Mouse (Mus musculus) cerebellum, postnatal 14 days (tissue): ENCODE measurements at regions not wholly inside any gene's neighbourhood (a gene's known extent, or its start where the extent isn't known, plus 50 kb on each side); places are given as distances from the start of the nearest gene placed in this dataset.

Experiments used
- DNase-seq, 2 experiments: peaks; one replicate each; pipeline ENCODE4 v3.0.0; 2021; ENCODE audit warnings: mixed read lengths in 2 of 2

DNA sequence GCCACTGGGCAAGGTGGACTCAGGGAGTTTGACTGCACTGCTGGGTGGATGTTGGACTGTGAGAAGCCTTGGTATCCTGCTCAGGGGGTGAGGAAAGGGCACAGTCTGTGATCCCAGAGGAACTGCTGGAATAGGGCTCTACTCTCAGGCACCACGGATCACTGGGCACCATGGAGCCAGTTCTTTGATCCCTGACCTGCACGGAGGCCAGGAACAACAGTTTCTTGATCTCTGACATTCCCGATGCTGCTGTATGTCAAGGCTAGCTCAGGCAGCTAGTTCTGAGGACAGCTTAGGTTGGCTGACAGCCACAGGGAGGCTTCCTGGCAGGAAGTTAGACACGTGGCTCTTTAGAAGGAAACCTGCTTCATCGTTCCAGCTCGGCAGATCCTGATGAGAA lies 289.5 kb upstream of the Slit2 start:
- peak in 1 of 2 experiments; percentile 4 for DNase-seq

DNA sequence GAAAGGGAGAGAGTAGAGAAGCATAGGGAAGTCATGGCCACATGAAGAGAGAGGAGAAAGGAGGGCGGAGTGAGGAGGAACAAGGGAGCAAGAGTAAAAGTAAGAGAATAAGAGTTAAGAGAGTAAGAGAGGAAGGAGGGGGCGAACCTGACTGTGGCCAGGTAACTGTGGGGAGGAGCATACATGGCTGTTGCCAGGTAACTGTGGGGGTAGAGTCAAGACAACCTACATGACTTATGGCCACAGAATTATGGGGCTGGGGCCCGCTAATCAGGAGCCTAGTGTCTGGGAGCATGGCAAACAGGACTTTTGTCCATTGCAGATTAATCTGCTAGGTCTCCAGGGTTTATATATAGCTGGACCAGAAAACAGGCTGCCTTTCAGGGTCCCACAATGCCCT lies 289.0 kb upstream of the Slit2 start:
- DNase-seq, result no peak

- no peak for DNase-seq
Observed at GRCm38 (mm10) chr5:47694630-47695029, 288.3 kb upstream of the Slit2 start.

- DNase-seq, result peak; percentile 1 to 13
Observed at GRCm38 (mm10) chr5:47711553-47711952, 271.4 kb upstream of the Slit2 start.

- no peak for DNase-seq
Observed at GRCm38 (mm10) chr5:47714333-47714732, 268.6 kb upstream of the Slit2 start.

- no peak for DNase-seq
Observed at GRCm38 (mm10) chr5:47724911-47725310, 258.0 kb upstream of the Slit2 start.

- DNase-seq, result no peak
Observed at GRCm38 (mm10) chr5:47742727-47743126, 240.2 kb upstream of the Slit2 start.

- DNase-seq, result no peak
Observed at GRCm38 (mm10) chr5:47745177-47745576, 237.8 kb upstream of the Slit2 start.

DNA sequence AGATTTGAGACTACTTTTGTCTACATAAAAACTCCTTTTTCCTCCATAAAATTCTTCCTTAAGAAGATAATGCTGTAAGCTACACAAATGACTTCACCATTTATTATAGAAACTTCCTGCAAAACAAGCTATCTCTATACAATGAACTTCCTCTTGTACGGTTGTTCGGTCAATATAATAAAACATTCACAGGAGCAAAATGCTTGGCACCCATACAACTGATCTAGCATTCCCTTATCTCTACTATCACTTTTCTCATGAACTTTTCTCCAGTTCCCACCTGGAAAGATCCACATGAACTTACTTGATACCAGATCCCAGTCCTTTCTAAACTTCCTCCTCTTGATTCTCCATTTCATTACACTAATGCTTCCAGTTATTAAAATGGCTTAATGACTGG lies 231.0 kb upstream of the Slit2 start:
- DNase-seq, result no peak

GRCm38 (mm10) chr5:47772642-47773353 lies 210.1 kb upstream of the Slit2 start:
- peak; percentile 9 to 27 for DNase-seq

DNA sequence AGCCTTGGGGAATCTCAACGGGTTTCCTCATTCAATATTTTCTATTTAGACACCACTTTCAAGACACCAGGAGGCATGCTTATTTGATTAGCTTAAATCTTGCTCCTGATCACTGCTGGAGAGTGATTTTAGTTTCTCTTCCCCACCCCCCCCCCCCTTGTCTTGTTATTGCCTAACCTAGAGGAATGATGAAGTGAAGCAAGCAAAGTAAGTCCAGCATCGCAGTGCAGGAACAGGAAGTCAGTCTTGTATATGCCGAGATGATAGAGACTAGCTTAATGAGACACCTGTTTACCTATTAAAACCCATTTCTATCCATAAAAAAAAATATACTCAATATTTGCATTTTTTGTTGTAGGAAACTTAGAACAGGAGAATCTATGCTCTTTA lies 209.6 kb upstream of the Slit2 start:
- DNase-seq, result no peak

GRCm38 (mm10) chr5:47780861-47781260 lies 202.1 kb upstream of the Slit2 start:
- DNase-seq, result no peak

DNA sequence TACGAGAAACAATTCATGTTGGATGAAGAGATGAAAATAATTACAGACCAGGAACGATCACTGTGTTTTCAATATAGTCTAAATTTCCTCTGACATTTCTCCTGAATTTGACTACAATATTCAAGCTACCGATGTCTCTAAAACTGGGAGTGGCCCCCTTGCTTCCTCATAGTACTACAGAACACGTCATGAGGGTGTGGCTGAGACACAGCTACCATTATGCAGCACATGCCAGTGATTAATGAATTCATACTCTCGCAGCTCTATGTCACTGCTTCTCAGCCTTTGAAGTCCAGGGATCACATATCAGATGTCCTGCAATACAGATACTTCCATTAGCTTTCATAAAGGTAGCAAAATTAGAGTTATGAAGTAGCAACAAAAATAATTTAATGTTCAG lies 201.3 kb upstream of the Slit2 start:
- no peak for DNase-seq

GRCm38 (mm10) chr5:47794639-47795272 lies 188.2 kb upstream of the Slit2 start:
- DNase-seq, result no peak

DNA sequence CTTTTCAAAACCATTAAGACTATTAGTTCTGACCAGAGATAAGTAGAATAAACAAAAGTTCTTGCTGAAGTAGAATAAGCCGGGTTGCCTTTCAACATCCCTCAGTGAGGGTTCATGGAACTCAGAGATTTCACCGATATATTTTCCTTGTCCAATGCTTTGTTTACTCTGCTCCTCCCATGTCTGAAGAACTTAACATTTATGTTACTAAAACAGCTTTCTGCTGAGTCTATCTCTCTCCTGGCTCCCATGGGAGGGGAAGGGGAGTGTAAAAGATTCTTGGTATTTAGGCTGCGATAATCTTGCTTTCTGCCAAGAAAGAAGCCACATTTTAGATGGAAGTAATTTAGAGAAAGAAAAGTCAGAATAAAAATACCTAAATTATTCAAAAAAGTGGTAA lies 187.7 kb upstream of the Slit2 start:
- DNase-seq, result no peak

GRCm38 (mm10) chr5:47820936-47821335 lies 162.0 kb upstream of the Slit2 start:
- DNase-seq, result no peak

- DNase-seq, result no peak
Observed at GRCm38 (mm10) chr5:47837998-47838397, 144.9 kb upstream of the Slit2 start.

DNA sequence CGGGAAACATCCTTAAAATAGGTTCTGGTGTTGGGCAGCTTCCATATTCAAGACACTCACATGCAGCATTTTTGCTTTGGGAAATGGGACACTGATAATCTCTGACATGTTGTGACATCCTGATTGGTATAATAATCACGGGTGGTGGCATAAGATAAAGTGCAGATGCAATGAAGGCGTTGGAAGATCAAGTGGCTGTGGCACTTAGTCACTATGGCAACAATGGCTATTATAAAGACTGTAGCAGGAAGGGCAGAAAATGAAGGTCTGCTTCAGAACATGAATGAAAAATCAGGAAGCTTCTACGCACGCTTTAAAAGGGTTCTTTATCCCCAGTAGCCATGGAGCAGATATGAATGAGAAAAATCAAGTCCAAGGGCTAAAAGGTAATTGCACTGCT lies 113.2 kb upstream of the Slit2 start:
- no peak for DNase-seq
